8 mouse cellular contexts compared by ENCODE assay signal in the genomic region with DNA sequence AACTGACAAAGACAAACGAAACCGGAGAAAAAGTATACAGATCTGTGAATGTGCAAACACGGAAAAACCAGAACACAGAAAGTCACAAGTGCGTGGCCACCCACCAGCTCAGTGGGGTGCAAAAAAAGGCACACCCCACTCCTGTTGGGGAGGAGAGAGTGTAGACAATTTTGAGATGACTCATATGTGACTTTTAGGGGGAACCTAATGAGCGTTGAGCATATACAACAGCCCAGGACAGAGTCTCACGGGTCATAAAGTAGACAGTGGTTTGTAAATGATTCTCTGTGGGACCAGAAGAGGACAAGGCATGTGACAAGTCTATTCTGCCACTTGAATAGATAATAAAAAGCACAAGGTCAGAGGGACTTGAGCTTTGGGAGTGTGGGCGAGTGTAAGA. TPM values are rescaled to one million over a fixed set of nuclear protein-coding genes. Genes with fewer than 3 reads are reported as not detected.
DNase-seq lines count a peak whose midpoint lies in the region; ATAC-seq and TF ChIP-seq lines count a peak whose summit lies in the region.

No protein-coding gene starts in this region.

- TF ChIP-seq CTCF in forebrain, postnatal 0 days (IDR thresholded peaks at IDR 0.05; ENCODE audit: low read depth), result no peak

- peak overlapping the region; percentile 21; the same call in 1 of the 2 replicates for H3K4me2 ChIP-seq in lung, embryonic 15.5 days
- H3K4me2 ChIP-seq in forebrain, postnatal 0 days (ENCODE audit: low read depth), result no peak overlapping the region
- H3K4me2 ChIP-seq in liver, embryonic 15.5 days, result 0 out of 2 replicates have a peak overlapping the region, but pooled peaks have one; percentile 7
- peak overlapping the region; percentile 32 for H3K4me2 ChIP-seq in stomach, embryonic 15.5 days

- H3K9me3 ChIP-seq in lung, embryonic 15.5 days, result no peaks in the 10 kb centered on the region
- H3K9me3 ChIP-seq in forebrain, postnatal 0 days (ENCODE audit: low read length), result no peaks in the 10 kb centered on the region
- no peaks in the 10 kb centered on the region for H3K9me3 ChIP-seq in liver, embryonic 15.5 days (replicated peaks)
- no peaks in the 10 kb centered on the region for H3K9me3 ChIP-seq in stomach, embryonic 15.5 days

- H3K4me3 ChIP-seq in lung, embryonic 15.5 days, result no peak overlapping the region
- H3K4me3 ChIP-seq in forebrain, postnatal 0 days (ENCODE audit: low read depth, low read length), result no peak overlapping the region
- H3K4me3 ChIP-seq in liver, embryonic 15.5 days (replicated peaks), result no peak overlapping the region
- H3K4me3 ChIP-seq in stomach, embryonic 15.5 days (replicated peaks), result no peak overlapping the region

- H3K4me1 ChIP-seq in lung, embryonic 15.5 days, result peaks cover 24% of the 10 kb centered on the region
- H3K4me1 ChIP-seq in forebrain, postnatal 0 days (ENCODE audit: insufficient read depth), result peaks cover 29% of the 10 kb centered on the region
- H3K4me1 ChIP-seq in liver, embryonic 15.5 days (replicated peaks), result peaks cover 9% of the 10 kb centered on the region
- peaks cover 12% of the 10 kb centered on the region for H3K4me1 ChIP-seq in stomach, embryonic 15.5 days

- H3K27me3 ChIP-seq in lung, embryonic 15.5 days, result no peaks in the 10 kb centered on the region
- H3K27me3 ChIP-seq in forebrain, postnatal 0 days (ENCODE audit: insufficient read depth, low read length), result no peaks in the 10 kb centered on the region
- no peaks in the 10 kb centered on the region for H3K27me3 ChIP-seq in liver, embryonic 15.5 days
- H3K27me3 ChIP-seq in stomach, embryonic 15.5 days (replicated peaks), result no peaks in the 10 kb centered on the region

- no peak for DNase-seq in lung, postnatal 25 days (ENCODE audit: low spot score)
- DNase-seq in forebrain, postnatal 0 days, result no peak
- no peak for DNase-seq in cerebellum, adult 18-20 months
- DNase-seq in adrenal gland, postnatal 10 days, result no peak

- 0 out of 2 replicates have a peak overlapping the region, but pooled peaks have one; percentile 48 for H3K27ac ChIP-seq in lung, embryonic 15.5 days
- 0 out of 2 replicates have a peak overlapping the region, but pooled peaks have one; percentile 45 for H3K27ac ChIP-seq in forebrain, postnatal 0 days (ENCODE audit: low read depth, low read length)
- peak overlapping the region; percentile 68 for H3K27ac ChIP-seq in liver, embryonic 15.5 days (replicated peaks)
- peak overlapping the region; percentile 61 for H3K27ac ChIP-seq in stomach, embryonic 15.5 days

- H3K9ac ChIP-seq in lung, embryonic 15.5 days, result no peak overlapping the region
- H3K9ac ChIP-seq in forebrain, postnatal 0 days, result no peak overlapping the region
- no peak overlapping the region for H3K9ac ChIP-seq in liver, embryonic 15.5 days
- no peak overlapping the region for H3K9ac ChIP-seq in stomach, embryonic 15.5 days

- H3K36me3 ChIP-seq in lung, embryonic 15.5 days, result no peaks in the 10 kb centered on the region
- H3K36me3 ChIP-seq in forebrain, postnatal 0 days (ENCODE audit: insufficient read depth), result no peaks in the 10 kb centered on the region
- no peaks in the 10 kb centered on the region for H3K36me3 ChIP-seq in liver, embryonic 15.5 days (replicated peaks)
- H3K36me3 ChIP-seq in stomach, embryonic 15.5 days, result no peaks in the 10 kb centered on the region

- ATAC-seq in lung, embryonic 15.5 days (ENCODE audit: borderline replicate concordance, extremely low read depth, low FRiP score, low TSS enrichment), result no peak
- no peak for ATAC-seq in forebrain, postnatal 0 days
- peak; percentile 17; the same call in 1 of the 2 replicates for ATAC-seq in liver, embryonic 15.5 days (ENCODE audit: insufficient read depth)
- ATAC-seq in stomach, embryonic 15.5 days (ENCODE audit: insufficient read depth, low FRiP score, low read depth), result no peak
- ATAC-seq in frontal cortex, adult (ENCODE audit: low TSS enrichment), result no peak

- WGBS in lung, embryonic 15.5 days, result 4% methylated on average over 7 of the region's 7 CpGs
- 36% methylated on average over 7 of the region's 7 CpGs for WGBS in forebrain, postnatal 0 days
- WGBS in liver, embryonic 15.5 days (ENCODE audit: insufficient replicate concordance), result 28% methylated on average over 7 of the region's 7 CpGs
- 15% methylated on average over 7 of the region's 7 CpGs for WGBS in stomach, embryonic 15.5 days

RNA-seq across cellular contexts. Expression of gene 4933407L21Rik, which starts 4.9 kb away (rescaled TPM):
- polyA plus RNA-seq in lung, embryonic 15.5 days (2015; fragmentation: Nextera tagmentation; extraction: Ambion mirVana), result 0.14 and 0.47 TPM in 2 replicates
- 6.7 and 9.8 TPM in 2 replicates for total RNA-seq in forebrain, postnatal 0 days (2014; rRNA removed)
- polyA plus RNA-seq in forebrain, postnatal 0 days (2015; fragmentation: Nextera tagmentation; extraction: Ambion mirVana), result 6.2 and 8.6 TPM in 2 replicates
- not detected in 2 replicates for polyA plus RNA-seq in liver, embryonic 15.5 days (2015; fragmentation: Nextera tagmentation; extraction: Ambion mirVana)
- 0.39 and 0.58 TPM in 2 replicates for polyA plus RNA-seq in stomach, embryonic 15.5 days (2015; fragmentation: Nextera tagmentation; extraction: Ambion mirVana)
- under 1 TPM; 0.18 to 0.24 TPM for total RNA-seq in adrenal gland, postnatal 10 days (2021)

RNA-seq across cellular contexts. Expression of gene Gpr55, which starts 27.6 kb away (rescaled TPM):
- 0.09 TPM in 1 of 2 replicates, not detected in the other for polyA plus RNA-seq in lung, embryonic 15.5 days (2015; fragmentation: Nextera tagmentation; extraction: Ambion mirVana)
- total RNA-seq in forebrain, postnatal 0 days (2014; rRNA removed), result 0.05 and 0.08 TPM in 2 replicates
- 0.08 and 0.12 TPM in 2 replicates for polyA plus RNA-seq in forebrain, postnatal 0 days (2015; fragmentation: Nextera tagmentation; extraction: Ambion mirVana)
- 0.02 and 0.09 TPM in 2 replicates for polyA plus RNA-seq in liver, embryonic 15.5 days (2015; fragmentation: Nextera tagmentation; extraction: Ambion mirVana)
- polyA plus RNA-seq in stomach, embryonic 15.5 days (2015; fragmentation: Nextera tagmentation; extraction: Ambion mirVana), result 0.04 and 0.05 TPM in 2 replicates
- total RNA-seq in adrenal gland, postnatal 10 days (2021), result 1 to 10 TPM in 1 of 2 experiments, under 1 TPM in 1; 0.85 to 1.8 TPM

RNA-seq across cellular contexts. Expression of gene Itm2c, which starts 39.1 kb away (rescaled TPM):
- 208 and 219 TPM in 2 replicates for polyA plus RNA-seq in lung, embryonic 15.5 days (2015; fragmentation: Nextera tagmentation; extraction: Ambion mirVana)
- total RNA-seq in forebrain, postnatal 0 days (2014; rRNA removed), result 244 and 280 TPM in 2 replicates
- 244 and 246 TPM in 2 replicates for polyA plus RNA-seq in forebrain, postnatal 0 days (2015; fragmentation: Nextera tagmentation; extraction: Ambion mirVana)
- polyA plus RNA-seq in liver, embryonic 15.5 days (2015; fragmentation: Nextera tagmentation; extraction: Ambion mirVana), result 48.9 and 59.6 TPM in 2 replicates
- 165 and 178 TPM in 2 replicates for polyA plus RNA-seq in stomach, embryonic 15.5 days (2015; fragmentation: Nextera tagmentation; extraction: Ambion mirVana)
- total RNA-seq in adrenal gland, postnatal 10 days (2021), result 100 to 1,000 TPM; 284 to 307 TPM
